Mouse (Mus musculus) spleen, adult 2 months (tissue): ENCODE results near the gene Dgat2.

Experiments used
- CTCF ChIP-seq: fragments of 200-500 bp; IDR thresholded peaks from 2 replicates; pipeline ENCODE4 v1.5.1; 2011; ENCODE audit warnings: mild to moderate bottlenecking, inconsistent platforms; ENCODE audit not compliant: insufficient read depth, insufficient read length, insufficient replicate concordance; ENCODE audit errors: extremely low read depth
- POLR2A ChIP-seq: fragments of 200-500 bp; IDR thresholded peaks from 2 replicates; pipeline ENCODE4 v1.6.1; 2011; ENCODE audit warnings: low read depth, low read length, inconsistent platforms

DNA sequence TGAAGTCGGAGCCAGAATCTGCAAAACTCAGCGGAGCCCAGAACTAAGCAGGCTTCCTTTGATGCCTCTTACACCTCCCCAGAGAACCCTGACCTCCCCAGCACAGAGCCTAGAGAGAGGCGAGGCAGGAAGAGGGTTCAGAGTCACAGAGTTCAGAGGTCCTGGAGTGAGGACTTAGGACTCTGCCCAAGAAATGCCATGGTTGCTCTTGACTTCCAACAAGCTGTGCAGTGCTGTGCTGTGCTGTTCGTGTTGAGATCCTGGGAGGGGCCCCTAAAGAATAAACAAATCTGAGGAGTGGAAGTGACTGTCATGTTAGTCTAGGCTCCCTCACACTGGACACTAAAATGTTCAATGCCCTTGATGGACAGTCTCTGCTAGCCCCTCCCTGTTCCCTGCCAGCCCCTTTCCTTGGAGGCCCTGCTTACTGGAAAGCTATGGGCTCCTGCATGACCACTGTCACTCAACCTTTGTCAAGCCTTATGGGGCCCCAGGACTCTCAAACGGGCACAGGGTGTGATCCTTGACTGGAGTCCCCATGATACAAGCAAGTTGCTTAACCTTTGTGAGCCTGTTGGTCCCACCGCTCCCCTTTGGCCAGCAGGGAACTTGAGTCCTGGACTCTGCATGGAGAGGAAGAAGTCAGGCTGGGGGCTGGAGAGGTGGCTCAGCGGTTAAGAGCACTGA lies 47.7 kb upstream of the Dgat2 start:
- TF ChIP-seq CTCF = no peak
- no peak for TF ChIP-seq POLR2A
